Mouse (Mus musculus) limb, embryonic 12.5 days (tissue): Measurements from ENCODE around the gene Slc25a29. TPM values are rescaled to one million over a fixed set of nuclear protein-coding genes. Genes with fewer than 3 reads are reported as not detected.

Experiments
- ATAC-seq: fragments of 200-750 bp; cut with Nextera tagmentation; 2 replicates; pipeline ENCODE4 v1.8.0; 2017; ENCODE audit warnings: low read depth, moderate TSS enrichment; ENCODE audit not compliant: insufficient number of reproducible peaks, insufficient read depth, low FRiP score, low TSS enrichment
- H3K27ac ChIP-seq: fragments of 300-500 bp; sonication (generic); 2 replicates; pipeline ENCODE4 v1.5.1; 2016; ENCODE audit warnings: mild to moderate bottlenecking, moderate library complexity
- H3K27me3 ChIP-seq: fragments of 300-500 bp; sonication (generic); 2 replicates; pipeline ENCODE4 v1.6.1; 2016; ENCODE audit warnings: mild to moderate bottlenecking, moderate library complexity
- H3K36me3 ChIP-seq: fragments of 300-500 bp; sonication (generic); 2 replicates; pipeline ENCODE4 v1.6.1; 2016; ENCODE audit warnings: mild to moderate bottlenecking, moderate library complexity
- H3K4me1 ChIP-seq: fragments of 300-500 bp; sonication (generic); replicated peaks from 2 replicates; pipeline ENCODE4 v1.6.1; 2016
- H3K4me2 ChIP-seq: fragments of 300-500 bp; sonication (generic); 2 replicates; pipeline ENCODE4 v1.6.1; 2016; ENCODE audit warnings: mild to moderate bottlenecking, moderate library complexity
- H3K4me3 ChIP-seq: fragments of 300-500 bp; sonication (generic); replicated peaks from 2 replicates; pipeline ENCODE4 v1.5.1; 2016; ENCODE audit warnings: mild to moderate bottlenecking
- H3K9ac ChIP-seq: fragments of 300-500 bp; sonication (generic); replicated peaks from 2 replicates; pipeline ENCODE4 v1.6.1; 2016; ENCODE audit warnings: mild to moderate bottlenecking, moderate library complexity
- H3K9me3 ChIP-seq: fragments of 300-500 bp; sonication (generic); 2 replicates; pipeline ENCODE4 v1.6.1; 2016; ENCODE audit warnings: mild to moderate bottlenecking, moderate library complexity
- WGBS: fragments of 180-500 bp; shearing (Covaris S2); methylation state at CpG from one replicate; pipeline ENCODE4 v1.1.7; 2016; 5-methylcytosine and 5-hydroxymethylcytosine counted together
- polyA plus RNA-seq: library from polyadenylated mRNA; unstranded; fragments of >200 nt; fragmentation: Nextera tagmentation; extraction: Ambion mirVana; gene quantifications from 2 replicates; pipeline ENCODE4 v1.2.1, GENCODE M21; 2016

The Slc25a29 gene
- 11.5 and 15.2 TPM in 2 replicates for polyA plus RNA-seq

DNA sequence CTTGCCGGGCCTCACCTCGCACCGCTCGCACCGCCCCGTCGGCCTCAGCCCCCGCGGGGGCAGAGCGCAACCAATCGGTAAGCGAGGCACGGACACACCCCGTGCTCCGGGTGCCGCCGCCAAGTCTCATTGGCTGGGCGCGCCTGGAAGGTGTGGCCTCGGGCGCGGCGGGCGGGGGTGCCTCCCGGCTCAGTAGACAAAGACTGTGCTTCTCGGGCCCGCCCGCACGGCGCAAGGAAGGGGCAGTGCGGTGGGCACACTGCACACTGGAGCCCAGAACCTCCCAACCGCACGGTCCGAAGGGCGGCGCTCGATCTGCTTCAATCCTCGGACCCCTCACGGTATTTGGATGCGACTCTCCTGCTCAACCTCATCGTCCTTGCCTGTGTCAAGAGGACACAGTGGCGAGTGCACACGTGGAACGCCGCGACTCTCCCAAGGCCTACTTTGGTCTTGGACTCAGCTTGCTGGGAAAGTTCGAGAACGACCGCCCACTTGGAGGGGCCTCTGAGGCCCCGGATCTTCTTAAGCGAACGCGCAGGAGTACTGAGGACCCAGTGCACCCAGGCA lies at the start of gene Slc25a29, which contains the start of gene Slc25a47:
TSS of gene Slc25a29 (minus strand) at position 44 of the 570 bp plus-strand sequence.
TSS of gene Slc25a47 (plus strand) at position 207 of the 570 bp plus-strand sequence.
- Histone ChIP-seq H3K27ac (peak within 1 kb of the TSS; percentile 89), H3K4me1 (peaks cover 39% of the 10 kb centered on the region), H3K9ac (peak within 1 kb of the TSS; percentile 85), H3K4me2 (peak within 1 kb of the TSS; percentile 95), H3K9me3 (no peaks in the 10 kb centered on the region), H3K4me3 (peak within 1 kb of the TSS; percentile 67), H3K27me3 (no peaks in the 10 kb centered on the region), H3K36me3 (peaks cover 22% of the 10 kb centered on the region)
- whole genome bisulfite sequencing: under 1% methylated on average over 52 of the region's 53 CpGs
- ATAC-seq: peak; percentile 98

DNA sequence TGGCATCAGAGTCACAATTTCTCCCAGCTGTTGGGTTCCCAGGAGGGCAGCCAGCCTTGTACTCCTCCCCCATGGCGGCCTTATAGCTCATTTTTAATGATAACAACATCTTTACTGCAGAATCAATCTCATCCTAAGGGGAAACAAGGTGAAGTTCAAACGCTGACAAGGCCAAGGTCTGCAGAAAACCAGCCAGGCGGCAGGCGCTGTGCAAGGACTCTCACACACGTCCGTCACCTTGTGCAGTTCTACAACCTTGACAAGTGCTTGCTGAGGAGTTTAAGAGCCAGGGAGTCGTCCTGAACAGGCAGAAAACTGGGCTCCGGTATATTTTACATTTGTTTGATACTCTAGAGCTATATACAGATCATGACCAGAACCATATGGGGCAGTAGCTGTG lies 47.1 kb upstream of the Slc25a29 start:
- H3K27me3 ChIP-seq: no peaks in the 10 kb centered on the region
- WGBS: 89% methylated on average over 8 of the region's 8 CpGs
- H3K9me3 ChIP-seq: no peaks in the 10 kb centered on the region
- no peaks in the 10 kb centered on the region for H3K4me1 ChIP-seq
- H3K4me3 ChIP-seq: no peak overlapping the region
- H3K4me2 ChIP-seq: no peak overlapping the region
- no peak overlapping the region for H3K9ac ChIP-seq
- H3K27ac ChIP-seq: no peak overlapping the region
- ATAC-seq: no peak
- H3K36me3 ChIP-seq: peaks cover 95% of the 10 kb centered on the region

DNA sequence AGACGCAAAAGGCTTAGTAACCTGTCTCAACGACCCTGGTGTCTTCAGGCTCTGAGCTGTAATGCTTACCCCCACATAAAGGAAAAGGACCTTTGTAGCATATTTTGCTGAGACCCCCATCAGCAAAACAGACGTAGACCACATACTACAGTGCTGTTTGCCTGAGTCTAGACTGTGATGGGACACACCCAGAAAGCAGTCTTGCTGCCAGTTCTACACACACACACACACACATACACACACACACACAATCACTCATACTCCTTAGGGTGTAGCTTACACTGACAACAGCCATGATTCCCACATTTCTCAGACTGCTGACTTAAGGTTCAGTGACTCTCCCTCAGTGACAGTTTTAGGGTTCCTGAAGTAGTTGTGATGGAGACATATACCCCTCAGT lies 45.5 kb upstream of the Slc25a29 start:
- Histone ChIP-seq H3K9me3 (no peaks in the 10 kb centered on the region), H3K27me3 (no peaks in the 10 kb centered on the region), H3K27ac (no peak overlapping the region), H3K36me3 (peaks cover 90% of the 10 kb centered on the region), H3K4me1 (no peaks in the 10 kb centered on the region), H3K9ac (no peak overlapping the region), H3K4me3 (no peak overlapping the region), H3K4me2 (no peak overlapping the region)
- ATAC-seq: no peak
- WGBS: 89% methylated on average over 3 of the region's 3 CpGs

DNA sequence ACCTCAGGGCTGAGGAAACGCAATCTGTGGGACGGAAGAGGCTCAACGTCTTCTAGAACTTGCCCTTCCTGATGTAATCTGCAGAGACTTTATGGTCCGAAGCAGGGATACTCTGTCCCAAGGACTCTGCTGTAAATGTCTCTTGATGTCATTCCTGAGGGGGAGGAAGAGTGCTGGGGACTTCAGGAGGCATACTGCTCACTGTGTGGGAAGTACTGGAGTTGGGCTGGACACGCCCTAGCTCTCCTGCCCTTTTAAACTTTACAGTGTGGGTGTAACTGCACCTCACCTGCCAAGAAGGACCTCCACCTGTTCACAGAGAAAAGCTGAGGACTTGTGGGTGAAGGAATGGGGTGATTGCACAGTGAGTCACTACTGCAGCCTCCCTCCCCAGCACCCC lies 44.9 kb upstream of the Slc25a29 start:
- ATAC-seq: no peak
- Histone ChIP-seq H3K4me1 (no peaks in the 10 kb centered on the region), H3K9ac (no peak overlapping the region), H3K27ac (no peak overlapping the region), H3K36me3 (peaks cover 89% of the 10 kb centered on the region), H3K9me3 (no peaks in the 10 kb centered on the region), H3K27me3 (no peaks in the 10 kb centered on the region), H3K4me3 (no peak overlapping the region), H3K4me2 (no peak overlapping the region)
- 85% methylated on average over 5 of the region's 5 CpGs for WGBS

DNA sequence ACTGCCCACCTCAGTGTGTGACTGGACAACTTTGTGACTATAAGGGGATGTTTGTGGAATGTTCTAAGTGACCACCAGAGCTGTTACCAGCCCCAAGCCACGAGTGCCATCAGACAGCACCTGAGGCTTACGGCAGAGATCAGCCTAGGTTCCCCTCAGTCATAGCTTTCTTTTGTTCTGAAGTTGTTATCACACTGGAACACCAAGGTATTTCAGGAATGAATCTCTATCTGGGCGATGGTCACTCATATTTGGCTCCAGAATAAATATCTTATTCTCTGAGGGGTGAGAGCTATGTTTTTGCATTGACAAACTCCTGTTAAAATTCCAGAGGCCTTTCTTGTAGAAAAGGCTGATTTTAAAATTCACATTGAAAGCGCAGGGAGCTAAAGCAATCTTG lies 43.5 kb upstream of the Slc25a29 start:
- no peaks in the 10 kb centered on the region for H3K4me1 ChIP-seq
- no peak overlapping the region for H3K27ac ChIP-seq
- no peak overlapping the region for H3K4me3 ChIP-seq
- no peak overlapping the region for H3K4me2 ChIP-seq
- no peak for ATAC-seq
- peaks cover 89% of the 10 kb centered on the region for H3K36me3 ChIP-seq
- no peak overlapping the region for H3K9ac ChIP-seq
- 94% methylated on average over 4 of the region's 4 CpGs for WGBS
- no peaks in the 10 kb centered on the region for H3K9me3 ChIP-seq
- no peaks in the 10 kb centered on the region for H3K27me3 ChIP-seq

DNA sequence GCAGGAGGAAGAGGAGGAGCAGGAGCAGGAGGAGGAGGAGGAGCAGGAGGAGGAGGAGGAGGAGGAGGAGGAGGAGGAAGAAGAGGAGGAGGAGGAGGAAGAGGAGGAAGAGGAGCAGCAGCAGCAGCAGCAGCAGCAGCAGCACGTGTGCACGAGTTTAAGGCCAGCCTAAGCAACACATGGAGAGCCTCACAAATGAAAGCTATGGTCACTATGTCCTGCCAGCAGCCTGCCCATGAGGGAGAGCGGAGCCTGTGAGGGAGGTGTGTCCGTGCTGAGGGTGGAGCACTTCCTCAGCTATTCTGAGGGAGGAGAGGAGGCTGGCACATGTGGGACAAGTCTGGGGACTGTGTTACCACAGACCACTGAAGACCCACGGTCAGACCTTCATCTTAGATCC lies 37.4 kb upstream of the Slc25a29 start:
- H3K27ac ChIP-seq: no peak overlapping the region
- peaks cover 89% of the 10 kb centered on the region for H3K36me3 ChIP-seq
- WGBS: 77% methylated on average over 5 of the region's 5 CpGs

DNA sequence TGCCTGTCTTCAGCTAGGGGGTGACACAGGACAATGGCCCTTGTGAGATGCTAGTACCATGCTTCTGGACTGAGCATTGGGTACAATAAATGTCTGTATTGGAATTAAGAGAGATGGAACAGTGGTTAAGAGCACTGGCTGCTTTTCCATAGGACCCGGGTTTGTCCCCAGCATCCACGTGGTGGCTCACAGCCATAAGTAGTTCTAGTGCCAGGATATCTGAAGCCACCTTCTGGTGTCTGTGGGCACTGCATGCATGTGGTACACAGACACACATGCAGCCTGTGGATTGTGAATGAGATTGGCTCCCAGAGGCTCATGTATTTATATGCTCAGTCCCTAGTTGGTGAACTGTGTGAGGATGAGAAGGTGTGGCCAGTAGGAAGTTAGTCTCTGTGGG lies 33.9 kb upstream of the Slc25a29 start:
- Histone ChIP-seq H3K36me3 (peaks cover 95% of the 10 kb centered on the region), H3K27ac (no peak overlapping the region), H3K4me1 (no peaks in the 10 kb centered on the region), H3K4me3 (no peak overlapping the region), H3K9ac (no peak overlapping the region), H3K9me3 (no peaks in the 10 kb centered on the region), H3K27me3 (no peaks in the 10 kb centered on the region), H3K4me2 (no peak overlapping the region)
- no peak for ATAC-seq
- WGBS: 89% methylated on average over 2 of the region's 2 CpGs

More for the DNA sequence above, 37.4 kb upstream of the Slc25a29 start:
- no peak for ATAC-seq
- H3K4me3 ChIP-seq: no peak overlapping the region
- H3K4me1 ChIP-seq: no peaks in the 10 kb centered on the region
- no peaks in the 10 kb centered on the region for H3K27me3 ChIP-seq
- no peak overlapping the region for H3K9ac ChIP-seq
- no peaks in the 10 kb centered on the region for H3K9me3 ChIP-seq
- no peak overlapping the region for H3K4me2 ChIP-seq

DNA sequence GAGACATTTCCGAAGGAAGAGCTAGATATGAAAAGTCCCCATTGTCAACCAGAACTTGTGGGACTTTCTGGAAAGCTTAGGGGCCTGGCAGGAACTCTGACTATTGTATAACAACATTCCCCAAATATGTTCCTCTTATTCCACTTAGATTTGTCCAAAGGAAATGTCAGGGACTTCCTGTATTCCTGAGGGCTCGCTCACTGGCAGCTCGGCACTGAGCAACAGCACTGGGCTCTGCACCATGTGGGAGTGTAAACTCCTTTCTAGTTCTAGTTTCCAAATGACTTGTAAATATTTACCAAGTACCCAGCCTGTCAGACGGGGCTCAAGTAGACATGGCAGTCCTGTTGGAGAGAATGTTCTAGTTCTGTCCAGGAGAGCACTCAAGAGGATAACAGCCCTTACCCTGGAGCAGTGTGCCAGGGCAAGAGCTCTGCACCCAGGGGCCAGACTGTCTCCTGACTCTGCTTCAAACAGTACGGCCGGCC lies 29.4 kb upstream of the Slc25a29 start:
- ATAC-seq: no peak
- no peaks in the 10 kb centered on the region for H3K4me1 ChIP-seq
- no peak overlapping the region for H3K27ac ChIP-seq
- 92% methylated on average over 6 of the region's 6 CpGs for WGBS
- no peaks in the 10 kb centered on the region for H3K27me3 ChIP-seq
- peaks cover 100% of the 10 kb centered on the region for H3K36me3 ChIP-seq
- H3K9me3 ChIP-seq: no peaks in the 10 kb centered on the region
- no peak overlapping the region for H3K4me2 ChIP-seq
- H3K4me3 ChIP-seq: no peak overlapping the region
- H3K9ac ChIP-seq: no peak overlapping the region

DNA sequence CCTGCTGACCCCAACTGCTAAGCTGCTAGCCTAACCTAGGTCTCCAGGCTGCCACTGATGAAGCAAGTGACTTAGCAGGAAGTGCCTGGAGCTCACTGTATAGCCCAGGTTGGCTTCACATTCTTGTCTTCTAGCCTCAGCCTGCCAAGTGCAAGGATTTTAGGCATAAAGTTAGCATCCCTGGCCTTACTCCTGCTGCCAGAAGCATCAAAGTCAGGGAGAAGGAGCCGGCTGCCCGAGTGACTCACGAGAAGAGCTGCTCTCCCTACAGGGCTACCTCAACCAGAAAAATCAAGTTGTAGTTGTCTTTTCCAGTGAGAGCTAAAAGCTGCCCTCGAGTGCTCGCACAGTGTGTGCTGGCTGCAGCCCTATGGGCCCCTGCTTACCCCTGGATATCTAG lies 22.8 kb upstream of the Slc25a29 start:
- H3K9ac ChIP-seq: no peak overlapping the region
- no peak overlapping the region for H3K27ac ChIP-seq
- H3K27me3 ChIP-seq: no peaks in the 10 kb centered on the region; the same call in 1 of the 2 replicates
- ATAC-seq: no peak
- 0 out of 2 replicates have a peak, but pooled peaks cover 3% of the 10 kb centered on the region for H3K4me1 ChIP-seq
- 84% methylated on average over 5 of the region's 5 CpGs for WGBS
- peaks cover 56% of the 10 kb centered on the region for H3K36me3 ChIP-seq
- no peak overlapping the region for H3K4me2 ChIP-seq
- H3K9me3 ChIP-seq: no peaks in the 10 kb centered on the region
- no peak overlapping the region for H3K4me3 ChIP-seq

DNA sequence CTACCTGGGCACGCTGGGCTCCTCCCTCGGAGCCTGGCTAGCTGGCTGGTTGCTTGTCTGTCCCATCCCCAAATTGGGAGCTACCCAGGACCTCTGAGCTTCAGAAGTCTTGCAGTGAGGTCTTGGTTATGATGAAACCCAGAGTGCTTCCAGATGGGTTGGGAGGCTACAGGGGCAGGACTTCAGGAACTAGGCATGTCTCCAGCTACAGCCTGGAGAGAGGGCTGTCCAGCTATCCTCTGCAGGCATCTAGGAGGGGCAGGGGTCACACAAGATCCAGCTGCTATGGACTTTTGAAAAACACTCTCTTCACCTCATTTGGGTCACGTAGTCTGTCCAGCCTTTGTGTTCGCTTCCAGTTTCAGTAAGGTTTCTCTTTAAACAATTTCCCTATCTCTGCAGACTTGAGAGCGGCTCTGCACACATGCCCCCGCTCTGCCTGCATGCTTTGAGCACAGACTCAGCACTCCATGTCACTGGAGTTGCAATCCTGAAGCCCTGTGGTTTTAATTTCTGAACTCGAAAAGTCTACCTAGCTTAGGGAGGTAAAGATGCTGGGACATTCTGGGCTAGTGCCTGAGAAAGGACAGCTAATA lies 22.0 kb upstream of the Slc25a29 start:
- Histone ChIP-seq H3K9ac (no peak overlapping the region), H3K36me3 (peaks cover 48% of the 10 kb centered on the region), H3K27me3 (no peaks in the 10 kb centered on the region; the same call in 1 of the 2 replicates), H3K4me3 (no peak overlapping the region), H3K9me3 (no peaks in the 10 kb centered on the region), H3K4me1 (0 out of 2 replicates have a peak, but pooled peaks cover 3% of the 10 kb centered on the region), H3K27ac (no peak overlapping the region), H3K4me2 (no peak overlapping the region)
- WGBS: 85% methylated on average over 7 of the region's 7 CpGs
- no peak for ATAC-seq

DNA sequence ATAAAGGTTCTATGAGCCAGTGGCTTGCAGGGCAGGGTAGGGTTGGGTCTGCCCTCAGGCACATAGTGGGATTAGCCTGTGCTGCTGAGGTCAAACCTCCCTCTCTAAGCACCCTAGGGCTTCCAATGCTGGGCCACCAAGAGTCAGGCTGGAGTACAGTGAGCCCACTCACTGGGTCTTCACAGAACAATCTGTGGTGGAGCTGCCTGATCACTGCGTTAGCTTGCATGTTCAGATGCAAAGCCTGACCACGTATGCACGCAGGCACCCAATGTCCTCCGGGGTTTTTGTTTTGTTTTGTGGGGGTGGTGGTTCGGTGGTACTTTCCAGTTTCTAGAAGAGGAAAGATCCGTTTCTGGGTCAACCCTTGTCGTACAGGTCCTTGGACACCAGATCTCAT lies 21.4 kb upstream of the Slc25a29 start:
- H3K27me3 ChIP-seq: no peaks in the 10 kb centered on the region; the same call in 1 of the 2 replicates
- H3K4me2 ChIP-seq: no peak overlapping the region
- H3K36me3 ChIP-seq: peaks cover 43% of the 10 kb centered on the region
- H3K4me3 ChIP-seq: no peak overlapping the region
- 92% methylated on average over 7 of the region's 7 CpGs for WGBS
- no peak overlapping the region for H3K27ac ChIP-seq
- no peak for ATAC-seq
- no peak overlapping the region for H3K9ac ChIP-seq
- 0 out of 2 replicates have a peak, but pooled peaks cover 3% of the 10 kb centered on the region for H3K4me1 ChIP-seq
- H3K9me3 ChIP-seq: no peaks in the 10 kb centered on the region
